Mouse (Mus musculus): Measurements from ENCODE around the gene Xiap. TPM values are rescaled to one million over a fixed set of nuclear protein-coding genes. Genes with fewer than 3 reads are reported as not detected.

The Xiap gene
- total RNA-seq, 1 experiment from 2014 or later: 55.3 TPM

Other genes with a start within 250 kb of the Xiap start
- gene Thoc2, start 139.0 kb upstream of the Xiap start, total RNA-seq (2017): 126 and 168 TPM in 2 replicates
- gene Stag2, start 89.6 kb downstream of the Xiap start, total RNA-seq (2017): 607 and 806 TPM in 2 replicates